Mouse (Mus musculus) kidney, adult 9 months (tissue): ENCODE measurements around the gene Fgf22.
A peak's percentile ranks its signal among the peaks of the same experiment; 100 is the strongest.

Experiments used
- DNase-seq: peaks from one replicate; pipeline ENCODE4 v3.0.0; 2022

Gene Fgf22

GRCm38 (mm10) chr10:79794491-79794931 lies 39.6 kb downstream of the Fgf22 start:
- peak; percentile 93 for DNase-seq

- no peak for DNase-seq
Measured at GRCm38 (mm10) chr10:79795905-79796304, 41.0 kb downstream of the Fgf22 start.

- DNase-seq = no peak
Measured at GRCm38 (mm10) chr10:79797326-79797725, 42.5 kb downstream of the Fgf22 start.

- DNase-seq = peak; percentile 85
Measured at GRCm38 (mm10) chr10:79798289-79798928, 43.5 kb downstream of the Fgf22 start.

- DNase-seq = peak; percentile 75
Measured at GRCm38 (mm10) chr10:79800508-79800907, 45.6 kb downstream of the Fgf22 start.

GRCm38 (mm10) chr10:79801837-79802236 lies 47.0 kb downstream of the Fgf22 start:
- DNase-seq = peak; percentile 90

GRCm38 (mm10) chr10:79802331-79802971 lies 47.6 kb downstream of the Fgf22 start:
- DNase-seq = peak; percentile 89

- no peak for DNase-seq
Measured at GRCm38 (mm10) chr10:79803716-79804323, 48.9 kb downstream of the Fgf22 start.

GRCm38 (mm10) chr10:79805636-79806035 lies 50.8 kb downstream of the Fgf22 start:
- DNase-seq = peak; percentile 70

- DNase-seq = no peak
Measured at GRCm38 (mm10) chr10:79806331-79806730, 51.5 kb downstream of the Fgf22 start.

- peak; percentile 38 for DNase-seq
Measured at GRCm38 (mm10) chr10:79806972-79807371, 52.1 kb downstream of the Fgf22 start.

GRCm38 (mm10) chr10:79807826-79808225 lies 53.0 kb downstream of the Fgf22 start:
- DNase-seq = peak; percentile 59
